Mouse (Mus musculus) gastrocnemius, postnatal 36 days (tissue): ENCODE data around the gene Pde4d. TPM values are rescaled to one million over a fixed set of nuclear protein-coding genes. Genes with fewer than 3 reads are reported as not detected.
"Not testable (repeated sequence)": the region's sequence is repeated elsewhere in the genome, so short reads cannot be mapped to it uniquely, and the experiment has no call there.

ENCODE experiments used
- DNase-seq, 2 experiments: peaks; one replicate each; pipeline ENCODE4 v3.0.0; 2022
- intact Hi-C: fragments of 180-260 bp; cut with DNase I; formaldehyde crosslinking; loops from one replicate; pipeline ENCODE4 v1.15.1; 2025
- total RNA-seq, 2 experiments: library from RNA; stranded (reverse); gene quantifications; 2 replicates each; pipeline ENCODE4 v1.2.3; 2021

Pde4d gene
- total RNA-seq, 2 experiments from 2014 or later, result 190 to 235 TPM

DNA sequence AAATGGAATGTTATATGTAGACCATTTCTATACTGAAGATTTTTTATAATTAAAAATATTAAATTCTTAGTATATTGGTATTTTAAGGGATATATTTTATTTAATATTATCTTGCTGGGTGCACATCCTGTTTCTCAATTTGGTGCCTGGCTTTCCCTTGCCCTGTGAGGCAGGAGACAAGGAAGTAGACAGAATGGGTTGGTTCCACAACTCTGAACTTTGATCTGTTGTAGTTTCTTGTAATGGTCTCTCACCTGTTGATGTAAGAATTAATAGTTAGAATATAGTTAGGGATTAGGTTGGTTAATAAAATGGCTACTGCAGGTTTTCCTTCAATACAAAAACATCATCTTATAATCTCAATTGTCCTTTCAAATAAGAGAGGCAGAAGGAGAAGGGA is 227.3 kb downstream of the Pde4d start:
- intact Hi-C loops, result no loop called here
- DNase-seq, result no peak

DNA sequence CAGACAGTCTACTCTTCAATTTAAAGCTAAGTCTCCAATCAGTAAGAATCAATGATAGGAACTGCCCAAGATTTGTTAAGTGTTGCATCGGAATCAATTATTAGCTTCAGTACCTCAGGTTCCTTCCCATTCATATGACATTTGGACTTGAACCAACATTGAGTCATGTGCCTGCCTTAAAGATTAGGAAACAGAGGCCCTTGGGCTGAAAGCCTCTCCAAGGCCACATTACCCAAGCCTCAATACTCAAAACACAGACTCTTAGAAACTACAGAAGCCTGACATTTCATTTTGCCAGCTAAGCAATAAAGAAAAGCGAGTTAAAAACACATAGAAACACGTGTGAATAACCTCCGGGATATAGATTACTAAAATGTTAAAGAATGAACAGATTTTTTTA is 233.3 kb downstream of the Pde4d start:
- no peak for DNase-seq
- intact Hi-C loops, result no loop called here

DNA sequence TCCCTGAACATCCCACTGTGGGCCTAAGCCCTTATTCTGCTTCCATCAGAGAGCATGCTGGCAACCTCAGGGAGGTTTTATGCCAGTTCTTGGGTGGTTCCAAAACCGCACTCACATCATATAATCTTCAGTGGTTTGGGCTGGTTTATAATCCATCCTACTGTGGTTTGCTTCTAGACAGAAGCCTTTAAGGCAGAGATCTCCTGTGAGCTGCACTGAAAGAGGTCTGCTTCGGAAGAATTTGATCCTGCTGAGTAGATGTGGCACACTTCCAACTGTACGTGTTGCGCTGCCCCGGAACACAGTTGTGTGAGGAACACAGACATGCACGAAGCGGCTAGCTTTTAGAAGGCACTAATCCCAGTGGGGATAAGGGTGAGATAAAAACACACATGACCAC is 236.1 kb downstream of the Pde4d start:
- intact Hi-C loops, result no loop called here
- DNase-seq, result no peak

DNA sequence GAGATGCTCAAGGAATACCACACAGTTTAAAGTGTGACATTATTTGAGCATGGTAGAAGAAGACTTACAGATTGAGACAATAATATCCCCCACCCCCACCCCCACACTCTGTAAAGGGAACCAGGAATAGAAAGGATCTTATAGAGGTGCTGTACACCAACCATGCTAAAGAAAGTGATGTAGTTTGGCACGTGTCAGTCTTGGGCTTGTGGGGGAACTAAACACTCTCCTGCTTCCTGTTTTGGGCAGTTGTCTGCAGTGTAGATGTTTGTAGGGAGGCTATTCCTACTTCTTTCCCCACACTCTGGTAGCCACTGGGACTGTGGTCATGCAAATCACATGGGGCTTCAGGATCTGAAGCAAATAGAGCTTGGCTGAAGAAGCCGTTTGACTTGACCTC is 236.5 kb downstream of the Pde4d start:
- intact Hi-C loops, result no loop called here
- no peak for DNase-seq

DNA sequence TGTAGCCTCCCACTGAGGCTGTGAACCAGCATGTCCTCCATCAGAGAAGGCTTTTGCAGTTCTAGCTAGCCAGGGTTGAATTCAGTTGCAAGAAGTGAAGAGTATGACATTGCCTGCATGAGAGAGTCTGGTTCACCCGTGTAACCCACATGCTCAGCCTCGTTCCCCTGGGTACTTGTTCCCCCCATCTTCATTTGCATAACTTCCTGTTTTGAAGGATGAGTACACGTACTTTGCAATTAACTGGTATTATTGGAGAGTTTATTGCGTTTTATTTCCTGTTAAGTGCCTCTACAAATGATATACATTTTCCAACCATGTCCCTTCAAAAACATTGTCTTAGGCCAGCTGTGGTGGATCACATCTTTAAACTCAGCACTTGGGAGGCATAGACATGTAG is 237.1 kb downstream of the Pde4d start:
- intact Hi-C loops, result no loop called here
- no peak for DNase-seq

DNA sequence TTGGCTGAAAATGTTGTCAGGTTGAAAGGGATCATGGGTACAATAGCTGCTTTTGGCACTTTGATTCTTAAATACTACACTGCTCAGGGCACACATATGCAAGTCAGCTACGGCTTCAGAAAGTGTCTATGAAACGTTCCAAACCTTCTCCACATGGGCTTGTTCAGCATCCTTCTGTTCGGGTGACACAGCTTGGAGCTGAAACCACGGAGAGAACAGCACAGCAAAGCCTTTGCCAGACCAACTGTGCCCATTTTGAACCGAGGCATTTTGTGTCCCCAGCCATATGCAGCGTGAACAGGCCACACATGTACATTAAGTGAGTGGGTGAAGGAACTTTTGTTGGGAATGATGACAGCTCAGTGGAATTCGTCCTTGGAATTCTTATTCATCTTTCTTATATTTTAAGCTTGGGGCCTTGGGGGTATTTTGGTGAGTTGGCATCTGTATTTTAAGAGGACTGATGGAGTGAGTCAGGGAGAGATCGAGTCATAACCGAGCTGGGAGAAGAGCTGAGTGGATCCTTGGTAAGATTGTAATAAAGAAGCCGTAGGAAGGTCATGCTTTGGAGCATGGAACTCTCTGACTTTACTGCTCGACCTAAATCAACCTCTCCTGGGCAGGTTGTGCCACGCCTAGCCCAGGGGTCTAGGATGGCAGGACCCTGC is 243.3 kb downstream of the Pde4d start:
- DNase-seq, result no peak
- intact Hi-C loops, result no loop called here

DNA sequence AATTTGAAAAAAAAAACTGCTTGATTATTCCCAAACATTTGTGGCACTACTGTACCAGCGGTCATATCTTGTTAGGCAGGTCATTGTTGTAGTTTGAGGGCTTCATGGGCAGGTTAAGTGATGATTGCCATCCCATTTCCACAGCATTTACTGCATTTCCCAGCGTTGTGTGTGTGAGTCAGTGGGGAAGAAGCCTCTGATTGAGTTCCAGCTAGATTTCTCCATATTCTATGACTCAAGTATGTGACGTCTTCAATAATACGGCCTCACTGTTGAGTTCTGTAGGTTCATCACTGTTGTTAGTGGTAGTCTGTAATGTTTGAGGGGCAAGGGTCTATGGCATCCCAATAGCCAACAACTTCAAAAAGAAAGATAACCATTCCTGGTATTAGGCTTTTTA is 255.7 kb downstream of the Pde4d start:
- intact Hi-C loops, result no loop called here
- DNase-seq, result no peak

DNA sequence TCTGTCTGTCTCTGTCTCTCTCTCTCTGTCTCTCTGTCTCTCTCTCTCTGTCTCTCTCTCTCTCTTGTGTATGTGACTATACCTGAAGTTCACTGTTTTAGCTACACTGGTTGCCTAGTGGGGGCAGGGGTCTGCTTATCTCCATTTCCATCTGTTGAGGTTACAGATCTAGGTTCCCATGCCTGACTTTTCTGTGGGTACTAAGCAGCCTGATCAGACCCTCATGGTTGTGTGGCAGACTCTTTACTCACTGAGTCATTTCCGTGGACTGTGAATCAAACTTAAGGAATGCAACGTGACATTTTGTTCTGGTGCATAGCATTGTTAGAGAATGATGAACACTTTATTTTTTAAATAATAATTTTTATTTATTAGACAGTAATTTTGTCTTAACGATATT is 264.3 kb downstream of the Pde4d start:
- intact Hi-C loops, result no loop called here
- no peak for DNase-seq

DNA sequence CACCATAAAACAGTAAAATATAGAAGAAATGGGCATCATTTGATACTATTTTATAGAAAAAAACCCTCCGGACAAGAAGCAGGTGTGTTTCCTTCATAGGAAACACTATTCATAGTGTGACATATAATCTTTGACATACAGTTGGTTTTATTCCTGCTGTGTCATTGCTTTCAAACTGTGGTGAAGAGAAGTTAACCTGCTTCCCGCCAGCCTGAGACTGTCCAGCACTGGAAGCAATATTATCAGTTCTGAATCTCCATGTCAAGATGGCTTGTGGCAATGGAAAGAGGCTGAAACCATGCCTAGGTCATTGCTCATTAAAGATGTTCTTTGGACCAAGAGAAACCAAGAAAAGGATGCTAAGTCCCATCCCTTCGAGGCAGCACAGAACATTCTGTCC is 265.3 kb downstream of the Pde4d start:
- intact Hi-C loops, result no loop called here
- DNase-seq, result no peak

DNA sequence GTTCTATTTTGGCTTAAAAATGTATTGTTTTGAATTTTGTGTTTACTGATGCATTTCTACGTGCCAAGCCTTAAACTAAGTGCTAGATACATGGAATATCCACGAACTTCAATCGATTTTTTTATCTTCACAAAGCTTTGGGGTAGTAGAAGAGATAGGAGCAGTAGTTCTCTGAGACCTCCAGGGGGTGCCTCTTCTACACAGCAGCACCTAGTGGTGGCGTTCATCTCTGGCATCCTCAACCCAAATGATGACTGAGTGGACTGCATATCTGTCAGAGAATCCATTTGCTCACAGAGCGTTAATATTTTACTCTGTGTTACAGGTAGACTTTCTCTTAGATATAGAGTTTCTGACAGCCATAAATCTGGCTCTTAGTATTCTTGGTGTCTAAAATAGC is 272.5 kb downstream of the Pde4d start:
- intact Hi-C loops, result loop anchor here (10.0 kb wide), 1 partner anchor 483 kb away; no protein-coding TSS in a partner anchor
- peak in 1 of 2 experiments; percentile 4 for DNase-seq

DNA sequence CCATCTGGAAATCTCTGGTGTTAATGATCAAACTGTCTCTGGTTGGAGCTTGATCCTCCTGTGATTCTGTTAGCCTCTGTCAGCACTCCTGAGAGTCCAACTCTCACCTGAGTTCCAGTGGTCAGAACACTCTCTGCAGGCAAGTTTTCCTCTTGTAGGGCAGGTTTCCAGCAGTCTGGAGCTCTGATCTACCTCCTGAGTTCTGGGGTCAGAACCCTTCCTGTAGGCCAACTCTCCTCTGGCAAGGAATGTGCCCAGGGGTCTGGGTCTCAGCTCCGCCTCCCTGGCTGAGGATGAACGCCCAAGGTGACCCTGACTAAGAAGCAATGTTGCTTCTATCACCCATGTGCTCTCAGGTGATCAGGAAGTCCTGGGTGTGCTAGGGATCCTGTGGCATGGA is 284.6 kb downstream of the Pde4d start:
- DNase-seq, intact Hi-C loops: not testable (repeated sequence)

DNA sequence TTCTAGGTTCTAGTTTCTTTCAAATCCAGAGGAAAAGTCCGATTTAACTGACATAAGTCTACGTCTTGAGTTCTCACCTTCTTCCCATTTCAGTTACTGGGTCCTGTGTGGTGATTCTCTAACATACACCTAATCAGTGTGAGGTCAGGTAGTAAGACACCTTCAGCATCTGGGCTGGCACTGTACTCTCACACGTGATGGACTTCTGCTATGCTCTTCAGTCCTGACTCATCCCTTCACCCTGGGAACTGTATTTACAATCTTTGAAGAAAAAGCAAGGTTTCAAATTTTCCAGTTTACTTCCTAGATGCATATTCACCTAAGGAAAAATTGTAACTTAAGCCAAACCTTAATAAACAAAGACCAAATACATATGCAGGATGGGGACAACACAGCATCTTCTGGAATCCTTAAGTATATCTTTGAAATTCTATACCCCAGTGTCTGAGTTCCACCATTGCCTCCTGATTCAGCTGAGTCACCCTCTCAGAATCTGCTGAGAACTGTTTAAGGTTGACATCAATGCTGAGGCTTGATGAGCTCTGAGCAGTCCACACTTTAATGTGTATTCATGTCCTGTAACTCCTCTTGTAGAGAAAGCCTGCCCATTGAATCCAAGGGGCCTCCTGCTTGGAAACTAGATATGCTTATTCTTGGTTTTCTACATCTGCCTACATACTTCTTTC is 301.6 kb downstream of the Pde4d start:
- DNase-seq, result no peak
- intact Hi-C loops, result no loop called here

DNA sequence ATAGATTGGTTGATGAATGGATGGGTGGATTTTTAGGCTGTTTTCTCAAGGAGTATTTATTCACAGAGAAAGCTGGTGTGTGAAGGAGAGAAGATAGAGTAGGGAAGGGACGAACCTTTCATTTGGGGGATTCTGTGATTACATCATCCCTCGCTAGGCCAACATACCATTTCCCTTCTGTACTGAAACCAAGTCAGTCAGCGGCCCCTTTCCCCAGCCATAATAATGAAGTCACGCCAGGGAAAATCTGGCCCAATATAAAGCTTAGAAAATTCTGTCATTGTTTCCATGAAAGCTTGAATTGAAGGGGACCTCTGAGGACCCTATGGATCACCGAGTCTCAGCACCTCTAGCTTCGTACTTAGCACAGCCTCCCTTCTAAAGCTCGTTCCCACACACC is 307.7 kb downstream of the Pde4d start:
- intact Hi-C loops, result no loop called here
- DNase-seq, result no peak

DNA sequence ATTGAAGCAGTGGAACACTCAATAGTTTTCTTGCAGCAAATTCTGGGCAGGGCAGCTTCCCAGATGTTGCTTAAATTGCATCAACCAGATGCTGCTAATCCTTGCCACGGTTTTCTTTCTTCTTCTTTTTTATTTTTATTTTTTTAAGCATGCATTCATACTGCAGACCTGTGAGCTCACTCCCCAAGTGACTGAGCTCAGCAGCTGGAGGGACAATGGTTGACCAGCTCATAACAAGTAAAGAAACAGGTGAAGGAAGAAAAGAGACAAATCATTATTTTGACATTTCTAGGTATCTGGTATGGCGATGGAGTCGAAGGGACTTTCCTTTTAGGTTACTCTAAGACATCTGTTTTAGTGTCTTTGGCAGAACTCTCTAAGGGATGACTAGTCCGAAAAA is 308.6 kb downstream of the Pde4d start:
- no peak for DNase-seq
- intact Hi-C loops, result no loop called here

DNA sequence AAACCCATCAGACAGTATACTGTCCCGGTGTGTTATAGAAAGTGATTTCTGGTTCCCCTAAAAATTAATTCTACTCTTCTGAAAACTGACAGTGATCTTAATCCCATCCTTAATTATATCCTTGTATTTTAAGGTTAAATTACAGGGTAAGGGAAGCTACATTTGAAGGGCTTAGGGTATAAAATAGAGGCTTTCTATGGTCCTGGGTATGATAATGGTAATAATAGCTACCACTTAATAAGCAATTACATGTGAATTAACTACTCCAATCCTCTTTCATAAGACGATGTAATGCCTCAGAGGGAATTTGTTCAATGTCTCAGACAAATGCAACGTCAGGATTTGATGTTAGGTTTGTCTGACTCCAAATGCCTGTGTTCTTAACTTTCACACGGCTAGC is 309.4 kb downstream of the Pde4d start:
- intact Hi-C loops, result no loop called here
- no peak for DNase-seq

DNA sequence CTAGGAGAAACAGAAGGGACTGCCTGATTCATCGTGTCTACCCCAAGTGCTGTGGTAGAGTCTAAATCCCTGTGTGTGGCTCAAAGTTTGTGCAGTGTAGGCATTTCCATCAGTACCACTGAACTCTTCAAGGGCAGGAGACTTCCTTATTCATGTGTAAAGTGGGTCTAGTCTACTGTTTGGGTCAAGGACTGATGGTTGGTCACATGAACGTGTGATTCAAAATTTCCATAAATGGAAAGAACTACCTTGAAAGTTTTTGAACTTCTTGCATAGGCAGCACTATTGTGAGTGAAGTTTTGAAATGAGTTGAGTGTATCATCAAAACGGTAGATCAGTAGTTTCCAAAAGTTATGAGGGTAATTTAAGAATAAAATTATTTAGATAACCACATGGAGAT is 313.5 kb downstream of the Pde4d start:
- no peak for DNase-seq
- intact Hi-C loops, result no loop called here

DNA sequence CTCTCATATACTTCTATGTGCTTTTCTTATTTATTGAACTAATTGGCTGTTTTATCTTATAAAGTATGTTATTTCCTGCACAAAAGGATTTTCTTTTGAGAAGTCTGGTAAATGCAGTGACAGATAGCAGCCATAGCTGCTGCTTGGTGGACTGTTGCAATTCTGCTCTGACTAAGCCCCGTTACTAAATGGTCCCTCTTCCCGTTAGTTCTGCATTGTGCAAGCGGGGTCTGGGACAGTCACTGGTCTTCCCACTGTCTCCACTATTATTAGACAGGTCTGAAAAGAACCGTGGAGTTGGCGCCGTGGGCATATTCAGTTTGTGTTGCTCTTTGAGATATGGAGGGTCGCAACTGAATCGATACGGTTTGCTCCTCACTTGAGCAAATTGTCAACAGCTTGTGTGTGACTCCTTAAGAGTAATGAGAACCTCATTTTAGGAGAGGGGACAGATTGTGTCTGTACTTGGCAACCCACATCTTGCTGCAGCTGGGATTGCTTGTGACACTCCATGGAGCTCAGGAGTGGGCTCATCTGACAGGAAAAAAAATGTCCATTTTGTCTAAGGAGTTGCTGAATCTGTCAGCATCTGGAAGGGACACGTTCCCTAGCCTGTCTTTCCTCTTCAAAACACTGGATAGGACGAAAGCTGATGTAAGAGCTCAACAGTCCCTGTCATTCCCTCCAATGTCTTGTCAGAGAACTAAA is 316.4 kb downstream of the Pde4d start:
- no peak for DNase-seq
- intact Hi-C loops, result no loop called here

DNA sequence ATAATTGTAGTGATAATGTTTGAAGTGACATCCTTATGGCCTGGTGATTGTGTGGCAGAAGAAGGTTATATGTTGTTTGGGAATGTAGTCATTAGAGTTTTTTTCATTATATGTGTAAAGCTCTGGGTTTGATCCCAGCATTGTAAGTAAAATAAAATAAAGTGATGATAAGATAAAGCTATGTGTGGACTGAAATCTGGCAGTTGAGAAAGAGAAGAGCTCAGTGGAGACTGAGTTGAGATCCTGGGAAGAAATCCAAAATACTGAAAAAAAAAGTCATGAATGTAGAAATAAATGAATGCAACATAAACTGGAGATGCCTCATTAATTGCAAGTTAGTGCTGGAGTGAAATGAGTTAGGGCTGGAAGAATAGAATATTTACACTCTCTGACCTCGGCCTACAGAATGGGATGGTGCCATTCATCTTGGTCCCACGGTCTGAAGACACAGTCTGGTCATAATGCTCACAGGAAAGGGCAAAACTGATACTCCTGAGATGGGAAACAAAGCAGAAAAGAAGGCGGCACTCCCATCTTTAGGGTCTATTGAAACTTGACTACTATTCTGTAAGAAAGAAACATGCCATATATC is 319.8 kb downstream of the Pde4d start:
- intact Hi-C loops, result no loop called here
- DNase-seq, result no peak

DNA sequence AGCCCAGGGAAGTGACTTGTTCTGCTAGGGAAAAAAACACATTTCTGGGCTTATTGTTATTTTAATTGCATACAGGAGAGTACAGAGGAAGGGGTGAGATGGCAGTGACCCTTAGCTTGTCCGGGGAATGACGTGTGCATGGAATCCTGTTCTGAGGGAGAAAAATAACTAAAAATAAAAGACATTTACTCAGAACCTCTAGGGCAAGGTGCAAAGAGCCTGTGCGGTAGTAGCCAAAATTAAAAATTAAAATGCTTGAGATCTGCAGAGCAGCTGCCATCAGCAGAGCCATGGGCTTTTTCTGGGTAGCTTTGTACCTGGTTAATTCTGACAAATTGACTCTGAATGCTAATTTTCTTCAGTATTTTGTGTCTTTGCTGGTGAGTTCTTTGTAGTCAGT is 322.6 kb downstream of the Pde4d start:
- intact Hi-C loops, result no loop called here
- DNase-seq, result no peak

DNA sequence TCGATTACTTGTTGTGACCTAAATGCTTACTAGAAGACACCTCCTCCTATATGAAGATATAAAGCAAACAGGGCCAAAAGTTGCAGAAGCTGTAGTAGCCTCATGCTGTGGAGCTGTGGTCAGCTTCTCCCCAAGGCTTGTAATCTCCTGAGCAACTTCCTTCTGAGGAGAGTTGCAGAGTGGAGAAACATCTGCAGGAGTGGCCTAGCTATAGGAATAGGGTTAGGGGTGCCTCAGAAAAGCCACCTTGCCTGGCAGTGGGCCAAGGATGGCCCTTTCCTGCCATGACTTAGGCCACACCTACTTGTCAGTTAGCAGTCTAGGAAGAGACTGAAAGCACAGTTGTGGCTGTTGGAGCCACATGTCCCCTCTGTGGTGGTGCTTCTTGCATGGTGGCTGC is 325.2 kb downstream of the Pde4d start:
- intact Hi-C loops, result no loop called here
- no peak for DNase-seq

DNA sequence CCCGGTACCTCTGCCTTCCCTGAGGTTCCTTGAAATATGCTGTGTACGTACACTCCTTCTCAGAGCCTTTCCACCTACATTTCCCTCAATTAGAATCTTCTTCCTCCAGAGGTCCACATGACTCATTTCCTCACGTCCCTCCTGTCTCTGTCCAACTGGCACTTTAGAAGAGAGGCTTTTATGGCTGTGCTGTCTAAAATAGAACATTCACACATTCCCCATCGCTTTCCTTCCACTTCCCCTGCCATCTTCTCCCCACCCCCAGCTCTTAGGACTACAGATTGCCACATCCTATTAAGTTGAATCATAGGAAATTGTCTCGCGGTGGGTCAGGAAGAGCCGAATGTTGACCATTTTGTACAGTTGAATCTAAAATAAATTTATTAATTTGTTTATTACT is 326.1 kb downstream of the Pde4d start:
- intact Hi-C loops, result no loop called here
- DNase-seq, result no peak

DNA sequence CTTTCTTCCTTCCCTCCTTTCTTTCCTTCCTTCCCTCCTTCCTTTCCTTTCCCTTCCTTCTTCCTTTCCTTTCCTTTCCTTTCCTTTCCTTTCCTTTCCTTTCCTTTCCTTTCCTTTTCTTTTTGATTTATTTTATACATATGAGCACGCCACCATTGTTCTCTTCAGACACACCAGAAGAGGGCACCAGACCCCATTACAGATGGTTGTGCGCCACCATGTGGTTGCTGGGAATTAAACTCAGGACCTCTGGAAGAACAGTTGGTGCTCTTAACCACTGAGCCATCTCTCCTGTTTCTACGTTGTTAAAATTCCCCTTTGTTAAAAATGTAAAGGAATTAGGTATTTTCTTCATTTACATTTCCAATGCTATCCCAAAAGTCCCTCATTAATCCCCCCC is 347.9 kb downstream of the Pde4d start:
- DNase-seq, intact Hi-C loops: not testable (repeated sequence)
